Mouse (Mus musculus) neural tube, embryonic 11.5 days (tissue): ENCODE data around the gene Adarb2. TPM values are rescaled to one million over a fixed set of nuclear protein-coding genes. Genes with fewer than 3 reads are reported as not detected.

Source experiments
- ATAC-seq: fragments of 200-750 bp; cut with Nextera tagmentation; 2 replicates; pipeline ENCODE4 v1.8.0; 2017; ENCODE audit warnings: moderate number of reproducible peaks, mild to moderate bottlenecking, moderate TSS enrichment, moderate library complexity; ENCODE audit not compliant: insufficient read depth, low FRiP score, low TSS enrichment
- DNase-seq: peaks from one replicate; pipeline ENCODE4 v3.0.0-alpha.2; 2015; ENCODE audit warnings: low spot score
- H3K27ac ChIP-seq: fragments of 300-500 bp; sonication (generic); 2 replicates; pipeline ENCODE4 v1.5.1; 2014; ENCODE audit warnings: low read depth, mild to moderate bottlenecking, low read length
- H3K27me3 ChIP-seq: fragments of 300-500 bp; sonication (generic); 2 replicates; pipeline ENCODE4 v1.6.1; 2014; ENCODE audit warnings: mild to moderate bottlenecking, low read length, mixed read lengths; ENCODE audit not compliant: control insufficient read depth, insufficient read depth
- H3K36me3 ChIP-seq: fragments of 300-500 bp; sonication (generic); 2 replicates; pipeline ENCODE4 v1.6.1; 2014; ENCODE audit warnings: mild to moderate bottlenecking, low read length, moderate library complexity, mixed read lengths; ENCODE audit not compliant: control insufficient read depth, insufficient read depth
- H3K4me1 ChIP-seq: fragments of 300-500 bp; sonication (generic); 2 replicates; pipeline ENCODE4 v1.6.1; 2014; ENCODE audit warnings: low read length, mixed read lengths; ENCODE audit not compliant: control insufficient read depth, insufficient read depth
- H3K4me2 ChIP-seq: fragments of 300-500 bp; sonication (generic); 2 replicates; pipeline ENCODE4 v1.6.1; 2014; ENCODE audit warnings: low read depth, mild to moderate bottlenecking, moderate library complexity
- H3K4me3 ChIP-seq: fragments of 300-500 bp; sonication (generic); 2 replicates; pipeline ENCODE4 v1.5.1; 2014; ENCODE audit warnings: low read depth, low read length
- H3K9ac ChIP-seq: fragments of 300-500 bp; sonication (generic); 2 replicates; pipeline ENCODE4 v1.6.1; 2014; ENCODE audit warnings: mild to moderate bottlenecking, low read length
- H3K9me3 ChIP-seq: fragments of 300-500 bp; sonication (generic); 2 replicates; pipeline ENCODE4 v1.6.1; 2016; ENCODE audit warnings: low read length; ENCODE audit not compliant: control insufficient read depth
- WGBS: fragments of 180-500 bp; shearing (Covaris S2); extraction: QIAGEN DNeasy Blood & Tissue Kit; methylation state at CpG from one replicate; pipeline ENCODE4 v1.1.7; 2014; 5-methylcytosine and 5-hydroxymethylcytosine counted together
- polyA plus RNA-seq: library from polyadenylated mRNA; unstranded; fragments of >200 nt; fragmentation: Nextera tagmentation; extraction: Ambion mirVana; gene quantifications from 2 replicates; pipeline ENCODE4 v1.2.1, GENCODE M21; 2014

Gene Adarb2
- polyA plus RNA-seq, 1 experiment from 2014 or later = 5.0 TPM

- Histone ChIP-seq H3K9me3 (no peaks in the 10 kb centered on the region), H3K9ac (no peak overlapping the region), H3K36me3 (no peaks in the 10 kb centered on the region), H3K4me3 (no peak overlapping the region), H3K4me1 (no peaks in the 10 kb centered on the region), H3K27ac (no peak overlapping the region), H3K27me3 (no peaks in the 10 kb centered on the region), H3K4me2 (no peak overlapping the region)
- WGBS = 84% methylated on average over 14 of the region's 14 CpGs
- no peak for DNase-seq
- ATAC-seq = no peak
These were observed 581.8 kb downstream of the Adarb2 start for GRCm38 (mm10) chr13:8784308-8785061.

DNA sequence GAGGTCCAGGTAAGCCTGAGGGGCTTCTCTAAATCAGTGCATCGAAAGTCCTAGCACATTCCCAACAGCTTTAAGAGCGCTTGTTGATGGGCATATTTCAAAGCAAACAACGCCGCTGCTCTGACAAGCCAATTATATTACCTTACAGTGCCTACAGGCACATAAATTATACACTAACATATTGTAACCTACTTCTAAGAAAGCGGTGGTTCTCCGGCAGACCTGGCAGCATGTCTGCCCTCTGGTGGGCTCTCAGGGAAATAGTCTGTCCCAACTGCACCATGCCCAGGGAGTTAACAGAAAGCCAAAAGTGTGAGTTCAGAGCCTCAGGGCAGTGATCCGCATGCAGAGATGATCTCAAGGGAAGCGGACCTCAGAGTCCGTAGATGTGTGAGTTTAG lies 582.5 kb downstream of the Adarb2 start:
- Histone ChIP-seq H3K27ac (no peak overlapping the region), H3K4me3 (no peak overlapping the region), H3K9me3 (no peaks in the 10 kb centered on the region), H3K36me3 (no peaks in the 10 kb centered on the region), H3K9ac (no peak overlapping the region), H3K4me1 (no peaks in the 10 kb centered on the region), H3K4me2 (no peak overlapping the region), H3K27me3 (no peaks in the 10 kb centered on the region)
- WGBS = 45% methylated on average over 9 of the region's 9 CpGs
- ATAC-seq (peak; percentile 52; the same call in 1 of the 2 replicates), DNase-seq (peak; percentile 56)

GRCm38 (mm10) chr13:8793217-8793616 lies 590.6 kb downstream of the Adarb2 start:
- no peak overlapping the region for H3K4me2 ChIP-seq
- WGBS = 87% methylated on average over 8 of the region's 8 CpGs
- H3K36me3 ChIP-seq = no peaks in the 10 kb centered on the region
- H3K4me3 ChIP-seq = no peak overlapping the region
- H3K9me3 ChIP-seq = no peaks in the 10 kb centered on the region
- no peak for DNase-seq
- H3K27ac ChIP-seq = no peak overlapping the region
- no peak overlapping the region for H3K9ac ChIP-seq
- no peaks in the 10 kb centered on the region for H3K4me1 ChIP-seq
- H3K27me3 ChIP-seq = no peaks in the 10 kb centered on the region
- no peak for ATAC-seq

DNA sequence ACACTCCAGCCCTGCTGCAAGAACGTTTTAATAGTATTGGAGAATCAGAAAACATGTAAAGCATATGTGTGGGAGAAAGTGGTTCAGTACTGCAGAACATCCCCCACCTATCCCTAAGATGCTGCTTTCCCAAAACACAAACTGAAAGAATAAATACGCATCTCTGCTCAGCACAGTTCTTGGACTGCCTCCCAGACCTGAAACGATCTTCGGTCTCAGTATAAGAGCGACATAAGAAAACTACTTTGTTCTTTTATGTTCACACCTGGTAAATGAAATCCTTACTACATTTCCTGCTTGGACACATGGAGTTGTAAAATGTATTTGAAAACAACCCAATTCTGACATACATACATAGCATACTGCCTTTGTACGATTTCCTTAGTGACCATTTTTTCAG lies 597.9 kb downstream of the Adarb2 start:
- ATAC-seq (no peak), DNase-seq (no peak)
- Histone ChIP-seq H3K4me3 (no peak overlapping the region), H3K4me1 (no peaks in the 10 kb centered on the region), H3K27me3 (no peaks in the 10 kb centered on the region), H3K27ac (no peak overlapping the region), H3K4me2 (no peak overlapping the region), H3K36me3 (peaks cover 2% of the 10 kb centered on the region; the same call in 1 of the 2 replicates), H3K9ac (no peak overlapping the region), H3K9me3 (no peaks in the 10 kb centered on the region; the same call in 1 of the 2 replicates)
- 86% methylated on average over 6 of the region's 6 CpGs for WGBS

DNA sequence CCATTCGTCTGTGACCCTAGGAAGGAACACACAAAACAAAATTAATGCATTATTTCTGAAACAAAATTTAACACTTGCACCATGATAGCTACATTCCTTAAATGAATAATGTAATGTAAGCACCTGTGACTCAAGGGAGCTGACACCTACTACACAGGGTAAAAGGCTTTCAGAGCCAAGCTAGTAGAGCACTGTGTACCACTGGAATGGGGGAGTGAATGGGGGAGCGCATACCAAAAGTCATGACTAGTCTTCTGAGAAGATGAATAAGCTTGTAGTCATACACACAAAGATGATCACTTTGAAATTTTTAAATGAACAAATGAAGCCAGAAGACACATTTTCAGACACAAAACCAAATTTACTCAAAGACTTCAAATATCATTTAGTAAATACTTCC lies 603.3 kb downstream of the Adarb2 start:
- ATAC-seq = no peak
- Histone ChIP-seq H3K4me3 (no peak overlapping the region), H3K27ac (no peak overlapping the region), H3K4me2 (no peak overlapping the region), H3K4me1 (no peaks in the 10 kb centered on the region), H3K9ac (no peak overlapping the region), H3K27me3 (no peaks in the 10 kb centered on the region), H3K9me3 (no peaks in the 10 kb centered on the region; the same call in 1 of the 2 replicates), H3K36me3 (peaks cover 2% of the 10 kb centered on the region; the same call in 1 of the 2 replicates)
- no peak for DNase-seq
- WGBS = 98% methylated on average over 2 of the region's 2 CpGs
